ENCODE assay signal across 15 mouse cellular contexts in the genomic region with DNA sequence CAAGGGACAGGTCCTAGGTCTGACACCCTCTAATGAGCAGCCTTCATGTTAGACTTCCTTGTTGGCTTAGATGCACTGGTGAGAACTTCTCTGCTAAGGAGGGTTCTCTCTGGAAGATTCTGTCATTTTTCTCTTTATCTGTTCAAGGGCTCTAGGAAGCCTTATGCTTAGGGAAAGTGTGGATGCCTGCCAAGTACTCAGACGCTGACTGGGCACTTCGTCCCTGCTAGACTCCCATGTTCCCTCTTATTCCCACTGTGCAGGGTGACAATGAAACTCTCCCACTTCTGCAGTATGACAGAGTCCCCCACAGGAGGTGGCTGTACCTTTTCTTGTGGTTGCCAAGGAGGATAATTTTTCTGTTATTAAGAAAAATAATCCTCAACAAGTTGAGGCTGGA.
"Had no signal": no experiment of that assay in that cellular context is flagged by ENCODE, and none has a peak within 500 bp of the region (broad histone marks: within the 10 kb centered on the region; RNA-seq: fewer than 3 reads in every experiment).

No protein-coding gene starts in this region.

- H3K4me3 ChIP-seq: limb, embryonic 15.5 days; liver, embryonic 12.5 days; lung, embryonic 15.5 days; midbrain, embryonic 13.5 days; myocyte; neural tube, embryonic 15.5 days had no signal

- H3K27ac ChIP-seq: limb, embryonic 15.5 days; liver, embryonic 12.5 days; lung, embryonic 15.5 days; midbrain, embryonic 13.5 days; neural tube, embryonic 15.5 days had no signal

- H3K9ac ChIP-seq: limb, embryonic 15.5 days; liver, embryonic 12.5 days; lung, embryonic 15.5 days; midbrain, embryonic 13.5 days; neural tube, embryonic 15.5 days had no signal

- H3K27me3 ChIP-seq: limb, embryonic 15.5 days; liver, embryonic 12.5 days; lung, embryonic 15.5 days; midbrain, embryonic 13.5 days; neural tube, embryonic 15.5 days had no signal

- H3K36me3 ChIP-seq: limb, embryonic 15.5 days; liver, embryonic 12.5 days; lung, embryonic 15.5 days; midbrain, embryonic 13.5 days; neural tube, embryonic 15.5 days had no signal

- H3K9me3 ChIP-seq: limb, embryonic 15.5 days; liver, embryonic 12.5 days; lung, embryonic 15.5 days; neural tube, embryonic 15.5 days had no signal

- ATAC-seq: inflammation-experienced regulatory T-cells, adult 6 months; intestine, postnatal 0 days; liver, embryonic 12.5 days; midbrain, embryonic 13.5 days had no signal

- H3K4me1 ChIP-seq: limb, embryonic 15.5 days; liver, embryonic 12.5 days; lung, embryonic 15.5 days; midbrain, embryonic 13.5 days; neural tube, embryonic 15.5 days had no signal

- H3K4me2 ChIP-seq: limb, embryonic 15.5 days; liver, embryonic 12.5 days; lung, embryonic 15.5 days; midbrain, embryonic 13.5 days; neural tube, embryonic 15.5 days had no signal

- DNase-seq: layer of hippocampus, adult 9-11 months; layer of hippocampus, postnatal 36 days; lung, postnatal 14 days; right cerebral cortex, postnatal 4 days; spleen, adult 18-20 months; thymus, adult 18-20 months; thymus, postnatal 14 days had no signal
